Mouse (Mus musculus) cerebellum, adult 11 months (tissue): ENCODE data around the gene Asl.

Source experiments
- DNase-seq: peaks from one replicate; pipeline ENCODE4 v3.0.0; 2022

The Asl gene

GRCm38 (mm10) chr5:130002301-130003146 is 26.5 kb downstream of the Asl start, which contains the start of gene Gusb:
TSS of gene Gusb (minus strand) at chr5:130003049.
- peak; percentile 54 for DNase-seq

GRCm38 (mm10) chr5:130001356-130001987 is 27.6 kb downstream of the Asl start:
- DNase-seq = no peak

- DNase-seq = no peak
These were observed 28.3 kb downstream of the Asl start for GRCm38 (mm10) chr5:130000735-130001134.

- DNase-seq = peak; percentile 49
These were observed 29.9 kb downstream of the Asl start for GRCm38 (mm10) chr5:129999097-129999496.

- no peak for DNase-seq
These were observed 31.3 kb downstream of the Asl start for GRCm38 (mm10) chr5:129997700-129998099.

GRCm38 (mm10) chr5:129994989-129995388 is 34.1 kb downstream of the Asl start:
- no peak for DNase-seq

GRCm38 (mm10) chr5:129993374-129993773 is 35.7 kb downstream of the Asl start:
- DNase-seq = no peak

- DNase-seq = no peak
These were observed 37.1 kb downstream of the Asl start for GRCm38 (mm10) chr5:129991898-129992297.

- no peak for DNase-seq
These were observed 39.7 kb downstream of the Asl start for GRCm38 (mm10) chr5:129989376-129989775.

- no peak for DNase-seq
These were observed 48.8 kb downstream of the Asl start for GRCm38 (mm10) chr5:129980216-129980615.

- no peak for DNase-seq
These were observed 50.4 kb downstream of the Asl start for GRCm38 (mm10) chr5:129978608-129979007.

GRCm38 (mm10) chr5:129977768-129978167 is 51.3 kb downstream of the Asl start:
- DNase-seq = no peak

GRCm38 (mm10) chr5:129974866-129975311 is 54.2 kb downstream of the Asl start:
- no peak for DNase-seq

GRCm38 (mm10) chr5:129974354-129974753 is 54.7 kb downstream of the Asl start:
- no peak for DNase-seq

GRCm38 (mm10) chr5:129971491-129971890 is 57.6 kb downstream of the Asl start:
- no peak for DNase-seq

GRCm38 (mm10) chr5:129968417-129968816 is 60.6 kb downstream of the Asl start:
- DNase-seq = no peak

GRCm38 (mm10) chr5:129966448-129966847 is 62.6 kb downstream of the Asl start:
- no peak for DNase-seq

GRCm38 (mm10) chr5:129963224-129963623 is 65.8 kb downstream of the Asl start:
- DNase-seq = no peak
